Mouse (Mus musculus) brain, embryonic 18.5 days (tissue): ENCODE data around the gene Cbx3.

Source experiments
- DNase-seq: peaks from one replicate; pipeline ENCODE4 v3.0.0-alpha.2; 2012; ENCODE audit warnings: low read depth, low spot score

The Cbx3 gene

DNA sequence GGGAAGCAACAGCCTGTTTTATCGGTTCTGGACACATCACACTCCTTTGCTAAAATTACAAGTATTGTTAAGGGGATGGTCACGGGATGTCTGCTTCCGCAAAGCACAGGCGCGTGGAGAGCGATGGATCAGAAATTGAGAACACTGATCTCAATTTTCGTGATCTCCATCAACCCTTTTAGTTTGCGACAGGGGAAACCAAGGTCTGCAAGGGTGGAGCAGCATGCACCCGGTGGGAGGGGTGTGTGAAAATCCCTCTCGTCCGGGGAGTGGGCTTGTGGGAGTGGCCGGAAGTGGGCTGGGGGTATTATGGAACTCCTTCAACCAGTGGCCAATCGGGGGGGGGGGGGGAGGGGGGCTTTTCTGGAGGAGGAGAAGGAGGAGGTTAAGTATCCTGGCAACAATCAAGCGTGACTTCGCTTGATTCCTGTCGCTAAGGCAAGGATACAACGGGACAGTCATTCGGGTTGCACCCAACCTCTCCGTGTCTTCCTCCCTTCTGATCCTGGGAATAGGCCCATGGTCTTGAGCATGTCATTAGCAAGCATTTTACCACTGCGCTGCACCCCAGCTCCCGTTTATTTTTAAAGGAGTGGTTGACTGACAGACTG, 54.3 kb downstream of the Cbx3 start:
- no peak for DNase-seq

DNA sequence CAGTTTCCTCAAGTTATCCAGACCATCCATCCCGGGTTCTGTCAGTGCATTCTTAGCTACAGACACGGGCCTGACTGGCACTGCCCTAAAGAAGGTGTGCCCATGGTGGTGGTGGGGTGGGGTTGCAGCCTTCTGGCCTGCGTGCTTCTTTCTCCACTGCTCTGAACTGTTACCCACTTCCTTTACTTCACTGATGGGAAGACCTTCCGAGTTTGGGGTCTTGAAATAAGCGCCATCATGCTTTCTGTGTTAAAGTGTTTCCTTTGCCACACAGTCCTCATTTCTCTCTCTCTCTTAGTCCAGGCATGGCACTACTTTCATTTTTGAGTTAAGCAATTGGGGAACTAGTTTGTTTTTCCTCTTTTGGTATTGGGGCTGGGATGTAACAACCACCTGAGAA, 54.8 kb downstream of the Cbx3 start:
- no peak for DNase-seq

DNA sequence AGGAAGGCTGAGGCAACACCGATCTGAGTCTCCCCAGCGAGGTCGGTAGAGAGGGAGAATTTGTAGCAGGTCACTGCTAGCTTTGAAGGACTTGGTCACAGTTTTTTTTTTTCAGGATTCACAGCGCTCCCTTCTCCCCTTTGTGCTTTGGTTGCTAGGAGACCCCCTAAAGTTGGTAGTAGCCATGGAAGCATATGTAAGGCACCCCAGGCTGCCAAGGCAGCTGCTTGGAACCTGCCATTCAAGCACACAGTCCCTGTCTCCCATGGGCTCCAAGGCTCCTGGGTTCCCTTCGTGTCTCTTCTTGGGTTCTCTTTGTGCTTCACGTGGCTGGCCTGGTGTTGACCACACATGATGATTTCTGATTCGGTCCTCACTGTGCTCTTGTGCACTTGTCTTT, 59.3 kb downstream of the Cbx3 start:
- no peak for DNase-seq
